Mouse (Mus musculus): ENCODE measurements around the gene Nit1.

Gene Nit1

DNA sequence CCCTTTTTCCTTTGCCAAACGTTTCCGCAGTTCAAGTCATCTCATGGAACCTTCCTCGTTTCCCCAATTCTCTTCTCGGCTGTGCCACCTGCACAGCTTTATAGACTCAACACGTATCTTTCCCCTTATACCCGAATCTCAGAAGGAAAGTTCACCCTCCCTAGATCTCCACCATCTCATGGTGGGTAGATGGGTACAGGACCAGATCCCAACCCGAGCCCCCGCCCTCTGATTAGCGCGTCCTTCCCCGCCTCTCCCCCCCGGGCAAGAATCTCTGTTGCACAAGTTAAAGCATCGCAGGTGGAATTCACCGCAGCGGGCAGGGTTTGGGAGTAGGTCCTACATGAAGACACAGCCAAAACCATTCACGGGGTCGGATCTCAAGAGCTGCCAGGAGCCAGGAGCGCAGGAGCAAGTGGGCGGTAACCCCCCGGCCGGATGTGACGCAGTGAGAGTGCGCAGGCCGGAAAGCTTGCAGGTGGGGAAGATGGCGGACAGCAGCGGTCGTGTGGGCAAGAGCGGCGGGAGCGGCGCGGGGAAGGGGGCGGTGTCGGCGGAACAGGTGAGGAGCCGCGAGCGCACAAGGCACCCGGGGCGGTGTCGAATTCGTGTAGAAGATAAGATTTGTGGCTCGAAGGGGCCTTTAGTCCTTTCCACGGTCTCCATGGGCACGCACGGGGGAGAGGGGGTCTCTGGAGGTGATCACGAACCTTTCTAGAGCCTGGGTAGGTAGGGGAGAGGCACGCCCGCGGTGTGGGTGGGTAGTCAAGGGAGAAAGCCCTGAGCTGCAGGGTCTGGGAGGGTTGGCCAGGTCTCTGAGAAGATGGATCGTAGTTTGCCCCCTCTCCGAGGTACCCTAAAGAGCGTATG is at the start of gene Nit1, which contains the start of gene Pfdn2:
Nit1 (minus strand) TSS at position 422 of the 870 bp plus-strand sequence.
Pfdn2 (plus strand) TSS at position 446 of the 870 bp plus-strand sequence.
- DNase-seq (ENCODE audit: low spot score in 2 of 2) = peak; percentile 83 to 88

DNA sequence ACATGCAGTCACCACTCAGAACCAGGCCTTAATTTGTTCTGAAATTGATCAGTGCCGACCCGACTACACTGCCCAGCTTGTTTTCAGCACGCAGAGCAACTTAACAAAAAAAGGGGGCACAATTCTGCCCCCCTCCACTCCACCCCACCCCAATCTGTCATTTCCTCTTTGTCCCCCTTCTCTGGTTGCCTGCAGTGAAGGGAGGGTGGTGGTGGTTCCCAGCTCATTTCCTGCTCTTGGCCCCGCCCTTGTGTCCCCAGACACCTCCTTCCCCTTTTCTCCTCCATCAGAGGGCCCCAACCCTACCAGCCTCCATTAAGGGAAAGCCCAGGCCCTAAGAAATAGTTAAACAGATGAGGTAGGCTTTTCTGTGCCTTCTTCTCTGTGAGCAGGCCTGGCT is 44.7 kb upstream of the Nit1 start:
- DNase-seq (ENCODE audit: low spot score in 2 of 2) = no peak

DNA sequence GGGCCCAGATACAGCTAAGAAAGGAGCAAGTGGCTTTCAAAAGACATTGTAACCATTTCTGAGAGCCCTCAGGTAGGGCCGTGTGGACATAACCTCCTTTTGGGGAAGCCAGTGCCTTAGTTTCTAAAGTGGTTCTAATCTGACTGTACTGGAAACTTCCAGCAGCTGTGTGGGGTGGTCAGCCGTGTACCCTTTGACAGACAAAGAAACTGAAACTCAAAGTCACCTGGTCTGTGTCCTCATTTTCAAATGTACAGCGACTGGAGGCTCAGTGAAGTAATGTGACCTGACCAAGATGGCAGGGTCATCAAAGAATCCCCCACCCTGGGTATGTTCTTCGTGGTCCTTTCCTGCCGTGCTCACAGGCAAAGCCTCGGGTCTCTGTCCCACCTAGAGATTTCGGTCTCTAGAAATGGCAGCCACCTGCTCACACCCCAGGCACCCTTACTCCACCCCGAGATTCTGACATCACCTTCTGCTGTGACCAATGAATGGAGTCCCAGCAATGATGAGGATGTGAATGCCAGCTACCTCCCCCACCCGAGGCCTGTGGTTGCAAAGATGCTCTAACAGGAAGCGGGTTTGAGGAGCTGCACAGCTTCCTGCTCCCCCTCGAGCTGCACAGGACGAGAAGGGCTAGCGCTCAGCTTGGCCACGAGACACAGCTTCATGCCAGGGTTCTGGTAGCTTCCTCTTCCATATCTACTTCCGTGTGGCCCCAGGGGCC is 43.1 kb upstream of the Nit1 start, which contains the start of gene Arhgap30:
Arhgap30 (plus strand) TSS at position 579 of the 727 bp plus-strand sequence.
- no peak for DNase-seq (ENCODE audit: low spot score in 2 of 2)

DNA sequence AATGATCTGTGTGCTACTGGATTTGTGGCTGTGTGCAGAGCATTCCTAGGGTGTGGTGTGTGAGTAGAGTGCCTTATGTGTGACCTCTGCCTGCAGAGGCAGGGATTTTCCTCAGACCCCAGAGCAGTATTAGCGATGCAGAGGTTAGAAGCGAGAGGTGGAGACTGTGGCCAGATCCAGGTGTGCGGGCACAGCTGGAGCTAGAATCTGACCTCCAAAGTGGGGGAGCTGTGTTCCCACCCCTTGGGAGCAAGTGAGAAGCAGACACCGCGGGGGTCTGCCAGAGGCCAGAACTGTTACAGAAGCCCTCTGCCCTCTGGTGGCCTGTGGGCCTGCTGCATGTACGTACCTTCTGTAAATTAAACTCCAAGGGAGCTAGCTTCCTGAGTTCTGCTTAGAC is 41.7 kb upstream of the Nit1 start:
- no peak for DNase-seq (ENCODE audit: low spot score in 2 of 2)

DNA sequence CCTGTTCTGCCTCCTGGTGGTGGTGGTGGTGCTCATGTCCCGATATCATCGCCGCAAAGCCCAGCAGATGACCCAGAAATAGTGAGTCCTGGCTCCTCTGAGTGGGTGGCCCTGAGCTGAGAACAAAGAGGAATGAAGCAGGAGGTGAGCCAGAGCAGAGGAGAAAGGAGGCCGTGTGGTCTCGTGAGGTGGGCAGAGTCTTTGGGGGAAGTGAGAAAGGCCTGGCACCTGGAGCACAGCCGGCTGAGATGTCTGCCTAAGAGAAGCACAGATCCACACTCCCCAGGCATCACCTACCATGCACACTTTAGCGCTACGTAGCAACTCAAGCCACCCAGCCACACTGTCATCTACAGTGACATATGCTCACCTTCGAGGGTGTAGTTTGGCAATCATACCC is 39.7 kb upstream of the Nit1 start:
- no peak for DNase-seq (ENCODE audit: low spot score in 2 of 2)

DNA sequence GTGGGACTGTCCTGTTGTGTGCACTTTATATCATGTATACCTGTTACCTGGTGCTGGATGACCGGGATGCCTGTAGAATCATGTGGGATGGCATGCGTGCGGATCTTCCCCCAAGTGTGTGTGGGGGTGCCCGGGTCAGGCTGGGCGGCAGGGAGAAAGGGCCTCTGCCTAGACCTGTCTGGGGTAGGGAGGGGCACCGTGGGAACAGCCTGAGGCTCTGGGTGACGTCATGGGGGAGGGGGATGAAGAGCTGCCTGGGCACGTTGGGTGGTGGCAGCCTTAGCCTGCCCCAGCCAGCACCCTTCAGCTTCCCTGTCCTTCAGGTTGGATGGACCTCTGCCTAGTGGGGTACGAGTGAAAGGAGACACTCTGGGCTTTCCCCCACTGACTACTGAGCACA is 38.9 kb upstream of the Nit1 start:
- peak; percentile 84 to 88 for DNase-seq (ENCODE audit: low spot score in 2 of 2)

DNA sequence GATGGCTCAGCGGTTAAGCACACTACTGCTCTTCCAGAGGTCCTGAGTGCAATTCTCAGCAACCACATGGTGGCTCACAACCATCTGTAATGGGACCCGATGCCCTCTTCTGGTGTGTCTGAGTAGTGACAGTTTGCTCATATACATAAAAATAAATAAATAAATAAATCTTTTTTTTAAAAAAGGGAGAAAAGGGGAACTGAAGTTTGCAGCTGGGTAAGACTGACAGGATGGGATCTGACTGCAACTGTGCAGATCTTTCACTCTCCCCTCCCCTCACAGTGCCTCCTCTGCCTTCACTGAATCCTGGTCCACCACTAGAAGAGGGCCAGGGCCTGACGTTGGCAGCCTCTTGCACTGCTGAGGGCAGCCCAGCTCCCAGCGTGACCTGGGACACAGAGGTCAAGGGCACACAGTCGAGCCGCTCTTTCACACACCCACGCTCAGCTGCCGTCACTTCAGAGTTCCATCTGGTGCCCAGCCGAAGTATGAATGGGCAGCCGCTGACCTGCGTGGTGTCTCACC is 36.7 kb upstream of the Nit1 start:
- DNase-seq (ENCODE audit: low spot score in 2 of 2) = no peak

DNA sequence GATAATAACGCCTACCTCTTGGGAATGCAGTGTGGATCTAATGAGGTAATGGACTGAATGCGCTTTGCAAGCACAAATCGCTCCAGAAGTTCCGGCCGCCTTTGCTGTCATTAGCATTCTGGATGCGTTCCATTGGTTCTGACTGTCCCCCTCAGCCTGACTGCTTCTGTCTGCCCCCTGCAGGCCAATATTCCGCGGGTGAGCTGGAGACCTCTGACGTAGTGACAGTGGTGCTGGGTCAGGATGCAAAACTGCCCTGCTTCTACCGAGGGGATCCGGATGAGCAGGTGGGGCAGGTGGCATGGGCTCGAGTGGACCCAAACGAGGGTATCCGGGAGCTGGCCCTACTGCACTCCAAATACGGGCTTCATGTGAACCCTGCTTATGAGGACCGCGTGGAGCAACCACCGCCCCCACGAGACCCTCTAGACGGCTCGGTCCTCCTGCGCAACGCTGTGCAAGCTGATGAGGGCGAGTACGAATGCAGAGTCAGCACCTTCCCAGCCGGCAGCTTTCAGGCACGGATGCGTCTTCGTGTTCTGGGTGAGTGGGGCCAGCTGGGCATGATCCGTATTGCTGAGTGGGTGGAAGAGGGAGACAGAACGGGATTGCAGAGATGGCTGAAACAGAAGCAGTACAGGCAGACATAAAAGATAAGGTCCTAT is 34.6 kb upstream of the Nit1 start:
- DNase-seq (ENCODE audit: low spot score in 2 of 2) = peak in 1 of 2 experiments; percentile 51

DNA sequence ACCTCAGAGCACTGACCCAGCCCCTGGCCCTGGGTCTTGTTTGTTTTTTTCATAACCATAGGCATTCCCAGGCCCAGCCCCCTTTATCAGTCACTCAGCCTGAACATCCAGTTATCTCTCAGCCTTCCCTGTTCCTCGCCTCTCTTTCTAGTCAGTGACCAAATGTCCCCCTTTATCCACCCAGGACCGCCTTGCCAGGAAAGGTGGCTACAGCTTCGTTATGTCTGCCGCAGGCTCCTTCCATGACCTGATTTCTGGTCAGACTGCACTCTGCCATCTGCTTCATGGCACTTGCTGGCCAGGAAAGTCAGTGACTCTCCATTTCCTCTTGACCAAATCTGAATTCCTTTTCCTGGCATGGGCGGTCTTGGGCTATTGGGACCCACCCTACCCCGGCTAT is 32.9 kb upstream of the Nit1 start:
- no peak for DNase-seq (ENCODE audit: low spot score in 2 of 2)

DNA sequence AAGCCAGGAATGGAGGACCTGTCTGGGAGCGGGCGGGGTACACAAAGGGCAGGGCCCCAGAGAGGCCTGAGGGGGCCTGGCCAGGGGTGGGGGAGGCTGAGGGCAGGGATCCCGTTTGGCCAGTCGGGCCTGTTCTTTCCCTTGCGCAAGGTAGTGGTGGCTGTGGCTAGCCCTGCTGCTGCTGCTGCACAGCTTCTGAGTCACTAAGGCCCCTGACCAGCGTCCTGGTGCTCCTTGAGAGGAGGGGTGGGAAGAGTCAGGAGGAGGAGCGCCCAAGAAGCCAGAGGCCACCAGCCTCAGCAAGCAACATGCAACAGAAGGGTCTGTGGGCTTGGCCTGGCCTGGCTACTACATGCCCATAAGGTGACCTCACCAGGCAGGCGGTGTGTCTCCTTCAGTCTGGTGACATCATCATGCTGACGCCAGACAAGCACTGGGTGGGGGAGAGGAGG is 30.2 kb upstream of the Nit1 start:
- peak; percentile 80 to 91 for DNase-seq (ENCODE audit: low spot score in 2 of 2)

DNA sequence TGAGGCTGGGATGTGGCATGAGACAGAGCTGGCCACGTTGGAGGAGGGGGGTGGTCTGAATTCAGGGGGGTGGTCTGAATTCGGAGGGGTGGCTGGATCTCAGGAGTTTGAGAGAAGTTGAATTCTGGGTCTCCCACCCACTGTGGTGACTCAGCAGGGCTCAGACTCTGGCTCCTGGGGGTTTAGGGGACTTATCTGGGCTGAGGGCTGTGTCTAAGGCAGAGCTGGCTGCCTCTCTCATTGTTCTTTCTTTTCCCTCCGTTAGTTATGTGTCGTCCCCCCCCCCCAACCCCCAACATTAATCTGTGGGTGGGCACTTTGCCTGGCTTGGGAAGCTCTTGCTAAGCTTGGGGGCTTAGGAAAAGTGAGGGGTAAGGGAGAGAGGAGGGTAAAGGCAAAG is 28.5 kb upstream of the Nit1 start:
- no peak for DNase-seq (ENCODE audit: low spot score in 2 of 2)

DNA sequence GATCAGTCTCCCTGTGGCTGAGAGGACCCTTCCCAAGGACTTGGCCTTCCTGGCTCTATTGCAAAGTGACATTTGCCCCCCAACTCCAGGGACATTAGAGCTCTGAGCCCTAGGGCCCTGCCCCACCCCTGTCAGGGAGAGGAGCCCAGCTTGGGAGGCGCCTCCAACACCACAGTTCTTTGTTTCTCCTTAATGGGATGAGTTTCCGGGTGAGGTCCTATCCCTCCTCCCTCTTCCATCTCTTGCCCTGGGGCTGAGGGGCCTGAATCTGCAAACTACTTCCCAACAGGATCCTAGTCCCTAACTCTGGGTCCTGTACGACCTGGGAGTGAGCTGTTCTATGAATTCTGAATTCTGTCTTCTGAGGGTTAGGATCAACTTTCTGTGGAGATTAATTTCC is 27.4 kb upstream of the Nit1 start:
- DNase-seq (ENCODE audit: low spot score in 2 of 2) = no peak

DNA sequence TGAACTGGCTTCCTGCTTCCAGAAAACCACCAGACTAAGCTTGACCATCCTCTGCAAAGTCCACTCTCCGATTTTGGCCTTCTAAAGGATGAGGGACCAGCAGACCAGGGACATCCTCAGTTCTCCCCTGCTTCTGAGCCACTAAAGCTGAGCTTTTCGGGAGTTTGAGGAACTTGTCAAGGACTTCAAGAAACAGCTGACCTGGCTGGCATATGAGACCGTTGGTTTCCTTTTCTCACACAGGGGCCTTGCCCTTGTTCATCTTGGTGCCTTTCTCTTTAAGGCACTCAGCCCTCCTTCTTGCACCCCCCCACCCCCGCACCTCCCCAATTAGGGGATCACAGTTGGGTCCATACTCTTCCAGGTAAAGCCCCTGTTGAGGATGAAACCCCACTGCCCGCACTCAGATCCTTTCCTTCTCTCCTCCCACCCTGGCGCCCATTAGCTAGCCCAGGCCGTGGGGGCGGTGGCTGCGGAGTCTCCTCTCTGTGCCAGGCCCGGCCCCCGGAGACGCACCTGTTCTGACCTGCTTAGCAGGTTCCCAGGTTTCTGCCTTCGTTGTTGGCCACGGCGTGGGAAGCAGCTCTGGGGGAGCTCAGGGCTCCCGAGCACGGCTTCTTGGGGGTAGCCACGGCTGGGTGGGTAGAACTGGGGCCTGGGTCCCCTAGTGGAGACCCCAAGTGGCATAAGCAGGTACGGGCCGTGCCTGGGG is 24.6 kb upstream of the Nit1 start, which contains the start of gene Nectin4:
Nectin4 (plus strand) TSS at position 255 of the 712 bp plus-strand sequence.
- DNase-seq (ENCODE audit: low spot score in 2 of 2) = peak; percentile 71 to 73

DNA sequence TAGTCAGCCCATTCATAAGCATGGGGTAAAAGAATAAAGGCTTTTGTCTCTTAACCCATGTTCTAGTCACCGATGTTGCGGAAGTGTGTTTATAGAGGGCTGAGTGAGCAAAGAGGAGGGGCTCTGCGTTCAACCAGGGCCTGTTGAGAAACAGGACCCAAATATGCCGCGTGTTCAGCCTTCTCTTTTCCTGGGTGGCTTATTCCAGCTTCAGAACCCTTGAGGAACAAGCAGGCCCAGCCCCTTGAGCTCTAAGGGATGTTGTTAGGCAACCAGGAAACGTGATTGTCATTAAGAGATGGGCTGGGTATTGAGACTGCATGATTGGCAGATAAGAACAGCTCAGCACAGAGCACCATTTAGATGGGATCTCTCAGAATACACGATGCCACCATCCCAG is 20.5 kb upstream of the Nit1 start:
- DNase-seq (ENCODE audit: low spot score in 2 of 2) = no peak

DNA sequence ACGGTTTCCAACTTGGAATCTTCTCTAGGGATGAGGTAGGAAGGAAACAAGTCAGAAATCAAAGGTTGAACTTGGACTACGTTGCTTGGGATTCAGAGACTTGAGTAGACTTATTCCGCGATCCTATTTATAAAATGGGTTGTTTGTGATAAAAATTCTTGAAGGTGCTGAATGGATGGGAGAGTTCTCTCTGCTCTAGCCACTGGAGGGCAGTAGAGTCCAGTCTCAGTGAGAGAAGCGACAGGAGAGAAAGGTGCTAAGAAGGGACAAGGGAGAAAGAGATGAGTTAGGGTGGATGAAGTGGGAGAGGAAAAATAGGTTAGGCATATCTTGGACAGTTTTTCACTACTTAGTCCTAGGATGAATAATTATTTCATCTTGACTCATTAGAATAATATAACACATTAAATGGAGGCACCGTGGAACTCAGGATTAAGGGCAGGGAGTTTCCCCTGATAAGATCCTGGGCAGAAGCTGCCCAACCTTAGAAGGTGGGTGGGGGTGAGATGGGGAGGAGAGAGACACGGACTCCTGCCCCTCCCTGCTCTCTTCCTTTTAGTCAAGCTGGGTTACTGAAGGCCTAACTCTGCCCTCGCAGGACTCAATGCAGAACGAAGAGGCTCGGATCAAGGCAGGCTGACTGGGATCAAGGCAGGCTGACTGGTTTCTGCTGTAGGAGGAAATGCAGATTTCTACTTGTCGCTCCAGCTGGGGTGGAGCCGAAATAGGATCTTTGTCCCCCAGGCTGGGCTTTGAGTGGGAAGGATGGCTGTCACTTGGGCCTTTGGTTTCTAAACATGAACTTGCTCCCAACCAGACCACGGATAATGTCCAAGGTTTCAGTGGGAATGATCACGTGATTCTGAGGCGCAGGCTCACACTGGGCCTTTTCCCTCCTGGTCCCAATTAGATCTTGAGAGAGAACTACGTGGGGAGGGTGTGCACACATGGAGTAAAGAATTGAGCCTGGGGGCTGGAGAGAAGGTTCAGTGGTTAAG is 16.0 kb upstream of the Nit1 start:
- peak in 1 of 2 experiments; percentile 60 for DNase-seq (ENCODE audit: low spot score in 2 of 2)

DNA sequence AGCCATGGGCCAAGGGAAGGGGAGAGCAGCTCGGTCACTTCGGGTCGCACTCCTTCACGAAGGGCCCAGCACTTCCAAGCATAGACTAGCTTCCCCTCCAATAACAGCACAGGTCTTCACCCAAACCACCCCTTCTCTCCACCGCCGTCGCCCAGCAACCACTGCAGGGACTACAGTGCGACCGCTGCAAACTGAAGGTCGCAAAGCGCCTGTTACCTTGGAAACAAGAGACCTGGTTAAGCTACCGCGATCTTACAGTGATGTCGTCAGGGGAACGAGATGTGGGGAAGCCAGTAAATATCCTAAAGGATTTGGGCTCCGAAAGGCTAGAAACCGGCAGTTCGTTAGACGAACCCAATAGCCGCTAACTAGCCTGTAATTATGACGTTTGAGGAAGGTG is 15.2 kb upstream of the Nit1 start, which contains the start of gene Klhdc9:
Klhdc9 (minus strand) TSS at position 143 of the 400 bp plus-strand sequence.
- DNase-seq (ENCODE audit: low spot score in 2 of 2) = peak; percentile 57 to 68

DNA sequence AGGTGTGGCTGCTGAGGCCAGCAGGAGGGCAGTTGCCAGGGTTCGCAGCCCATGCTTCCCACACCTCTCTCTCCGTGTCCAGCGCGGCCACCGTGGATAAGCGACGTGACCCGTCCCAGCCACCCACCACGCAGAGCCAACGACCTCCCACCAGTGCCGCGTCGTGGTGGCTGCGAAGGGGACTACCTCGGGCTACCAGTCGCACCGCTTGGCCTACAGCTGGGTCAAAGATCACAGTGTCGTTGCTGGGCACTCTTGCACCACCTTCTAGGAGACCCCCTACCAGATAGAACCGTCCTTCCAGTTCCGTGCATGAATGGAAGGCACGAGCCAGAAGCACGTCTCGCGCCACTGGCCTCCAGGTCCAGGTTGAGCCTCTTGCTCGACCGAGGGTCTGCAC is 14.8 kb upstream of the Nit1 start:
- no peak for DNase-seq (ENCODE audit: low spot score in 2 of 2)

DNA sequence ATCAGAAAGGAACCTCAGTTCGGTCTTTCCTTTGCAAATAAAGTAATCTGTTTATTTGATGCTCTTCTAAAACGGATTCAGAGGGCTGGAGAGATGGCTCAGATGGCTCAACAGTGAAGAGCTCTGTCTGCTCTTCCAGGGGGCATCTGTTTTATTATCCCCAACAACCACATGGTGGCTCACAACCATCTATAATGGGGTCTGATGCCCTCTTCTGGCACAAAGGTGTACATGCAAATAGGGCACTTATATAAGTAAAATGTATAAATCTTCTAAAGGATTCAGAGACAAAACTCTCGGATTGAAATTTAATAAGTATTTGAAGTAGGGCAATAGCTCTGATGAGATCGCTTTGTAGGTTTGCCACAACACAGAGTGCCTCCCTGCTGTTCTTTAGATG is 13.0 kb upstream of the Nit1 start:
- no peak for DNase-seq (ENCODE audit: low spot score in 2 of 2)

DNA sequence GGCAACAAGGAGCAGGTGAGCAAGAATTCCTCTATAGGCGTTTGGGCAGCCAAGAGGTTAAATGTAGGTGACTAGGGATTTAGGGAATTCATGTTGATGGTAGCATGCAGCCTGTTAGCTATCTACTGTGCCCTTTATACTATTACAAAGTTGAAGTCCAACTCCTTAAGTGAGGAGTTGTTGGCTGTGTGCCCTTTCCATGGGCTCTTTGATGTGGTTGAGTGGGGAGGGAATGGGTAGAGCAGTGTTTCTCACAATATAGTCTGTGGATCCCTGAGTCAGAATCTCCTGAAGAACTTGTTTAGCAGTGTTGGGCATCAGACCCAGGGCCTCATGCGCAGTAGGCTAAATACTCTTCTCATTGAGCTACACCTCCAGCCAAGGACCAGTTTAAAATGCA is 11.4 kb upstream of the Nit1 start:
- no peak for DNase-seq (ENCODE audit: low spot score in 2 of 2)

DNA sequence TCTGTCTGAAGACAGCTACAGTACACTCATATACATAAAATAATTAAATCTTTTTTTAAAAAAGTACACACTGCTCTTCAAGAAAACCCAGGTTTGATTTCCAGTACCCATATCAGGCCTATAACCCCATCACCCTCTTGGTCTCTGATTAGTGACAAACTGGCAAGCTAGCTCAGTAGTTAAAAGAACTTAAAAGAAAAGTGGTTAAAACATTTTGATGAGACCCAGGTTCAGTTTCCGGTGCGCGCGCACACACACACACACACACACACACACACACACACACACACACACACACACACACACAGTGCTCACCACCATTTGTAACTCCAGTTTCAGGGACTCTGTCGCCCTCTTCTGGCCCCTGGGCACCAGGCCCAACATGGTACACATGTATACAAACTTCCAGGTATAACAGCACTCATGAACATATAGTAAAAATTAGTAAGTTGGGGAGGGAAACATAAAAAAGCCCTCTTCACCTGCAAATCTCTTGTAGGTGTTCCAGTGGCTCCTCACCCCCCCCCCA is 10.4 kb upstream of the Nit1 start:
- DNase-seq (ENCODE audit: low spot score in 2 of 2) = no peak

Measured in urinary bladder, adult 18-20 months (tissue).